Mouse (Mus musculus) kidney, postnatal 10 days (tissue): ENCODE results near the gene Ninj1.

ENCODE experiments used
- DNase-seq: peaks from one replicate; pipeline ENCODE4 v3.0.0; 2021; ENCODE audit warnings: mixed read lengths

The Ninj1 gene

DNA sequence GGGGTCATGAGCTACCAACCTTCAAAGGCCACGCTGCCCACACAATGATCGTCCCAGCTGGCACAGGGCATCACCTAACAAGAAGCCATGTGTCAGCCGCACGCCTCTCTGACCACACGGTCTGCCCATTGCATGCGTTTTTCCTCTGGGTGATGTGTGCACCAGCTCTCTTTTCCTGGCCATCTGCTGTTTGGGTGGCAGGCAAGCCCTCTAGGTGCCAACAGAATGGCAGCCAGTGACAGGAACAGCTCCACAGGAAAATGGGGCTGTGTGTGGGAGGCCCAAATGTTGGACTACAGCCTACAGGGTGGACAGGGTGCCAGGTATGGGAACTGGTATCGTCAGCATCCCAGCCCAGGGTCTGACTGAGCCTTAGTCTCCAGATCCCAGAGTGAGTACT, 14.9 kb upstream of the Ninj1 start:
- no peak for DNase-seq

DNA sequence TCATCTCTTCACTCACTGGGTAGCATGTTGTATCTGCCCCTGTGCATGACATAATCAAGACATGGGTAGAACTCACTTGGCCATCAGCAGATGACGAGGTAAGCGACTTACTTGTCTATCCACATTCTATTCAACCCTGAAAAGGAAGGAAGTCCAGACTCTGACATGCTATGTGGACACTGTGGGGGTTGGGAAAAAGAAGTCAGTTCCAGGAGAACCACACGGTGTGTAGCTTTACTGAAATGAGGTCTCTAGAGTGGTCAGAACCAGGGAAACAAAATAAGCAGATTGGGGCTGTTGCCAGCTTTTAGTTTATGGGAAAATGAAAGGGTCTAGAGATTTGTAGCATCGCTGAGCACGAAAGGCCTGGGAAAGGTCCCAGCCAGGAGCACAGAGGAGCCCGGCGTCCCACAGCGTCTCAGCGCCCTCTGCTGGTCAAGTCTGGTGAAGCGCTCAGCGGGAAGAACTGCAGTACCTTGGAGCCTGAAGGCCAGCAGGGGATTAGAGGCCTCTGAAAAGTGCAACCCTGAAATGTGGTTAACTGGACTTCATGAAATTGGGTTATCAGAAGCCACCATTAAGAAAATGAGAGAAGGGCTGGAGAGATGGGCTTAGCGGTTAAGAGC, 14.2 kb upstream of the Ninj1 start:
- peak; percentile 96 for DNase-seq

DNA sequence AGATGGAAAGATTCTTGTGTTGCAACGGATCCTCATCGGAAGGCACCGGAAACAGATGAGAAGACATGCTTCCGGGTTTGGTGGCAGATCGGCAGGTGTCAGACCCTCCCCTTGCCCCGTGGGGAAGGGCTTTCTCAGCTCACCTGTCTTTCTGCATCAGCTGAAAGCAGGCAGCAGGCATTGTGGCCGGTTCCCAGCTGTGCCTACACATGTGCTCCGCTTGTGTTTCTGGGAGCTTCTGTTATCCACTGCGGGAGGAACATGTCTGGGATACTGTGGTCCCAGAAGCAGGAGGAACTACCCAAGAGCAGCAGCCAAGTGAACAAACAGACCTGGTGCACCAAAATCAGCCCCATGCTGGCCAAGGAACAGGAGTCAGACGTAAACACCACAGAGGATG, 11.8 kb upstream of the Ninj1 start:
- DNase-seq = no peak

DNA sequence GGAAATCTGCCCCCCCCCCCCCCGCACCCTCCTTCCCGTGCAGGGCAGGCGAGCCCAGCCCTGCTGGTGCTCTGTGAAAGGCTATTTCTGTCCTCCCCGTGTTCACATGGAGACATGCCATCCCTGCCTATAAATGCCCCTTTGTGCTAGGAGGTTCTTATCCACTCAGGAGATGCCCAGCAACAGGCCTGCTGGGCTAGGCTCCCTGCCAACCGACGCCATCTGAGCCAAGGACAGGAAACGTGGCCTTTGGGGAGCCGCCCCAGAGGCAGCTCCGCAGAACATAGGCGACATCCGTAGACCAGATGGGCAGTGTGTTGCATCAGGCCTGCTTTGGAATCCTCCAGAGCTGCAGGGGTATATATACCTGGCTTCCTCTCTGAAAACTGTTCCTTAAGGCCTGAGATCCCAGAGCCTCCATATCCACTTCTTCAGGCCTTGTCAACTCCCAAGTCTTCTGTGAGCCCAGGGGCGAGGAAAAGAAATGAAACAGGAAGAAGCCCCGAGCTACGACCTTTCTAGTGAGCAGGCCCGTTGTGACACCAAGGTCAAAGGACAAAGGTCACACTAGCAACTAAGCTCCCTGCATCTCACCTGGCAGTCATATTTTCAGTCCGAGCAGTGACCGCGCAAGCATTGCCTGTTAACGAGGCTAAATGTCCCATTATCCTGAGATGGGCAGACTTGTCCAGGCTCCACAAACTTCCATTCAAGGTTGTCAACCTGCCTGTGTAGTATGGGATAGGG, 8.3 kb upstream of the Ninj1 start:
- peak; percentile 72 for DNase-seq

DNA sequence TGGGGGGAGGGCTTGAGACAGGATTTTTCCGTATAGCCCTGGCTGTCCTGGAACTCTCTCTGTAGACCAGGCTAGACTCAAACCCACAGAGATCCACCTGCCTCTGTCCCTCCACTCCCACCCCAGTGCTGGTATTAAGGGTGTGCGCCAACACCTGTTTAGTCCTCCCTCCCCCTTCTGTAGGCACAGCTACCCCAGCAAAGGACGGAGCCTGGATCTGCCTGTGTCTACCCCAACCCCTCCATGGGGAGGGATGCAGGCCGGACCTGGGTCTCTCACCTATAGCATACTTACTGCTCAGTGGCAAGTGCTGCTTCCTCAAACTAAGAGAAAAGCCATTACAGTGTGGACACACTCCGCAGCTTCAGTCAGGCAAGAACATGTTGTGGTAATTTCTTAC, 7.0 kb upstream of the Ninj1 start:
- DNase-seq = no peak

DNA sequence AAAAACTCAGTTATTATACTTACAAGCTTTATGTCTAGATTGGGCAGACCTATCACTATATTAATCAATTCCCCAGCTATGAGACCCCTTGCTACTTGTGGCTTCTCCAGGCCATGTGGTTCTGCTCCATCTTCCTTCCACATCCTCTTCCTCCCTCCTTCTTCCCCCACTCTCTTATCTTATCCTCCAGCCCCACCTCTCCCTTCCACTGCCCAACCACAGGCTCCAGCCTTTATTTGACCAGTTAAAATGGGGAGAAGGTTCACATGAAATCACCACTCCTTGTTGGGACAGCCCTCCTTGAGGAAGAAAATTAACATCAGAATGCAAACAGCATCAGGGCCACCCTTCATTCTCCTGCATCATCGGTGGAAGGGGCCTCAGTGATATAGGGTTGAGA, 6.6 kb upstream of the Ninj1 start:
- DNase-seq = no peak

DNA sequence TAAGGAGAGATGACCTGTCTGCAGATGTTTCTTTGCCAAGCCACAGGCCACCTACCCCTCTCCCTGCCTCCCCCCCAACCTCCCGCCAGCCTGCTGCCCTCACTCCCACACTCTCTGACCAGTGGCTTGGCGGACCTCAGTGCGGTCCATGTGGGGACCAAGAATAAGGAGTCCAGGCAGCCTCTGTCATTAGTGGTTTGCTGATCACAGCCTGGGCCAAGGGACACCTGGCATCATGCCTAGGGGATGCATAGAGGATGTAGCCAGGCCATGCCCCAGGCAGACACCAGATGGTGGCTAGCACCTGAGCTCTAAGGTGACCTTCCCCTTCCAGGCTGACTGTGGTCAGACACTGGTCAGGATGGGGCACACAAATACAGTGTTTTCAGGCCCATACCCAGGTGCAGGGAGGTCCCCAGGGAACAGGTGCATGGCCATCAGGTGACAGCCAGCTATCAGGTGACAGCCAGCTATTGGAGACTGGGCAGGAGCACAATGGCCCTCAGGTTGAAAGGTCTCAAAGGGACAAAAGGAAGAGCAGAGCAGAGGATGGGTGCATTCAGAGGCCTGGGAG, 5.8 kb upstream of the Ninj1 start:
- no peak for DNase-seq

DNA sequence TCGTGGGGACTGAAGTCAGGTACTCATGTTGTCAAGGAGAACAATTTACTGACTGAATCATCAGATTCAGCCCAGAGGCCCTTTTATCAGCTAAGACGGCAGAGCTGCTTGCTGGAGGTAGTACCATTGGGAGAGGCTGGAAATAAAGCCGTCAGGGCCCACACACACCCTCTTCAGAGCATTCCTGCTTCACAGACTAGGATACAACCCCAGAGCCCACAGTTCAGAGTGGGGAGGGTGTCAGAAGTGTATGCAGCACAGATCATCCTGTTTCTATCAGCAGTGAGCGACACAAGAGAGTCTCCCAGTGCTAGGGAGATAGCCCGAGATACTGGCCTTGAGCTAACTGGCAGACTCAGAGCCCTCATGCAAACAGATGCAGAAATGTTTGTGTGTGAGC, 4.1 kb upstream of the Ninj1 start:
- DNase-seq = no peak

DNA sequence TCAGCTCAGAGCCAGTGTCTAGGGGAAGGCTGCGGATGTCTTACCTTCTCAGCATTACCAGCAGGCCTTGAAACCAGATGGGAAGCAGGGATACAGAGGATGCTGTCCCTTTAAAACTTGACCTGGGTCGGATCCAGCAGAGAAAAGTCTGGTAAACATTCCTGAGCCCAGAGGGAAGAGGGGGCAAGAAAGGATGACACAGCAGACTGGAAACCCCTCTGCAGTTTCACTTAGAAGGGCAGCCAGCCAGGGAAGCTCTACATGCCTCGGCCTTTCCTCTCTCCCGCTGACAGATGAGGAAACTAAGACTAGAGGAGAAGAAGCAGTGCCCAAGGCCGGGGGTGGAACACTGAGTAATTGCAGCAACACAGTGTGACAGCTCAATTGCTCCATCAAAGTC, 3.6 kb upstream of the Ninj1 start:
- peak; percentile 48 for DNase-seq

DNA sequence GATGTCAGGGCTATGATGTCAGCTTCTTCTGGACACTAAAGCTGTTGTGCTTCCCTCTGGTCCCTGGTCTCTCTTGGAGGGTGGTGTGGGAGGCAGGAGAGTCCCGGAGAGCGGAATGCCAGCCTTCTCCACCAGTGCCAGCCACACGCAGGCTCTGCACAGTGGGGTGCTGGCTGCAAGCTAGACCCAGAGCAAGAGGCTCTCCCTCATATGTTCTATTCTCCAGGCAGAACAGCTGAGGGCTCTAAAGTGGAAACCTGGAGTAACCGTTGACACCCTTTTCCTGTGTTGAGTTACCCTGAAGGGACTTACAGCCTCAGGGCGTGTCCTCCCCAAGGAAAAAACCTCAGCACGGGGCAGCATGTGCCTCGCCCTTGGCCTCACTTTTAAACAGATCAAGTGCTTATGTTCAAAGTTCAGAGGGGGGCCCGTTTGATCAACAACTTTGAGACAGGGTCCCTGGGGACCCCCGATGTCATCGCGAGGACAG, 442 bp upstream of the Ninj1 start:
- DNase-seq = no peak

DNA sequence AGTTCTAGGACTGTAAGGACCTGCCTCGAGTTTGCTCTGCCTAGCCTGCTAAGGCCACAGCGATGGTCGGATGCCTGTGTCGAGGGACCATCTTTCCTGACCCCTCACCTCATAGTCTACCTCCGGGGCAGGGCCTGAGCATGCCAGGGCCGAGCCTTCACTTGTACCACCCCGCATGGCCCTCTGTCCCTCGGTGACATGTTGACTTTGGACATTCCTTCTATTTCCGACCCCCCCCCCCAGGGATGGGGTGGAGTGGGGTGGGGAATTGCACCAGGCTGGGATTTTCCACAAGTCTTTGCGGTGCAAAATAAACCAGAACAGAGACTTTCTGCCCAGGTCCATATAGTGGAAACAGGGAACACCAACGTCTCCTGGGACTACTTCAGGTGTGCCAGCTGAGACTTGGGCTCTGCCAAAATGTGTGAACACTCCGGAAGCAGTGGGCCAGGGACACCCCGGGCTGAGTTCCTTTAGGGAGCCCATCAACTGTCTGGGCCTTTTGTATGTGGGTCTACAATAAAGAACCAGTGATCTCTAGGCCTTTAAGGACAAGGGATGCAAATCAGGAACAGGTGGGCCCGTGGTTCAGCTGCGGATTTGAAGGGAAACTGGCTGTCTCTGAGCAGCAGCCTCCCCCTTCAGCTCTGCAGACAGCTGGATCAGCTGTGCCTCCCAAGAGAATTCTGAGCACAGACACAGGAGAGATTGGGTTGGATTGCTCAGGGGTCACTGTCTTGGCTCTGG, 1.1 kb downstream of the Ninj1 start:
- DNase-seq = peak; percentile 61

DNA sequence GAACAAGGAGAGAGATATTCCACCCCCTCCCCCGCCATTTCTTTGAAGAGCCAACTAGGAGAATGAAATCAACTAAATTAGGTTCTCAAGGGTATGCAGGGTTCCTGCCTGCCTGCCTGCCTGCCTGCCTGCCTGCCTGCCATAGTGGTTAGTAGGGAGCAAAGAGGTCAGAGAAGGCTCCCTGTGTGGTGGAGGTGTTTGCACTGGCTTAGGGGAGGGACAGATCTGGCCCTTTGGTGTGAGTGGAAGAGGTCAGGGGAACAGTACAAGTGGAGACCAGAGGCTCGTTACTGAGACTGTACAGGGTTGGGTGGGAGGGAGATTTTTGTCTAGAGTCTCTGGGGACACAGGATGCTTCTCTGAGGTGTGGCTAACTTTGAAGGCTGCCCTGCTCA, 1.7 kb downstream of the Ninj1 start:
- no peak for DNase-seq

DNA sequence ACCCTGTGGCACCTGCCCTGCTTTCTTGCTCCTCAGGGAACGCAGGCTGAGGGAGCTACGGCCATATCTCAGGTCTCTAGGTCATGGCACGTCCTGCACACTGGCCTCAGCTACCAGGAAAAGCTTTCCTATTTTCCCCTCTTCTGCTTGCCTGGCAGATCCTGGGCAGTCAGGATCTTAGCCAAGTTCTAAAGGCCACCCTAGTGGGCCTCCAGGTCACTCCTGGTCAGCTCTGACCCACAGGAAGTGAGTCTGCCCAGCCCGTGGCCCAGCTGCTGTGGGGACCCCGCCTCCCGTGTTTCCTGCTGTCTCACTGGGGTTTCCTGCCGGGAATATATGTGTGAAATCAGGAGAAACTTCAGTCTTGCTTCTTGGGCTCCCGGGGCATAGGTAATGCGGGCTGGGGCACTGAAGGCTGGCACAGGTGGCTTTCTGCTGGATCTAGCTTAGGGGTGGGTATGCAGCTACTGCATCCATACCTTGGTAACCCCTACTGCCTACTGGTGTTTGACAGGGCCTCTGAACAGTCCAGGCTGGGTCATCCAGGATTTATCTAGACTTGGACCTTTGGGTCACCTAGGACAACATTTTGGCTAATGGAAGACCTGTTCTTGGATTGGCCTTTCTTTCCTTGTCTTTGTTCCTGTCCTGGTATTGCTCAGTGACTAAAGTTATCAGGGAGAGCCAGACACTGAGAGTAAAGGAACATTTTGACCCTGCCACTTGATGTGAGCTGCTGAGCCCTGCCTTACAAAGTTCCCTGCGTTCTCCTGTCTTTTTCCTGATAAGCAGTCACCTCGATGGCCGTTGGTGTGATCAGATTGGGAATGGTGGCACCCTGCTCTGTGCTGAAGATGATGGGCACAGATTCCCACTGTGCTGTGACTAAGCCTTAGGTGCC, 2.9 kb downstream of the Ninj1 start:
- peak; percentile 84 for DNase-seq

DNA sequence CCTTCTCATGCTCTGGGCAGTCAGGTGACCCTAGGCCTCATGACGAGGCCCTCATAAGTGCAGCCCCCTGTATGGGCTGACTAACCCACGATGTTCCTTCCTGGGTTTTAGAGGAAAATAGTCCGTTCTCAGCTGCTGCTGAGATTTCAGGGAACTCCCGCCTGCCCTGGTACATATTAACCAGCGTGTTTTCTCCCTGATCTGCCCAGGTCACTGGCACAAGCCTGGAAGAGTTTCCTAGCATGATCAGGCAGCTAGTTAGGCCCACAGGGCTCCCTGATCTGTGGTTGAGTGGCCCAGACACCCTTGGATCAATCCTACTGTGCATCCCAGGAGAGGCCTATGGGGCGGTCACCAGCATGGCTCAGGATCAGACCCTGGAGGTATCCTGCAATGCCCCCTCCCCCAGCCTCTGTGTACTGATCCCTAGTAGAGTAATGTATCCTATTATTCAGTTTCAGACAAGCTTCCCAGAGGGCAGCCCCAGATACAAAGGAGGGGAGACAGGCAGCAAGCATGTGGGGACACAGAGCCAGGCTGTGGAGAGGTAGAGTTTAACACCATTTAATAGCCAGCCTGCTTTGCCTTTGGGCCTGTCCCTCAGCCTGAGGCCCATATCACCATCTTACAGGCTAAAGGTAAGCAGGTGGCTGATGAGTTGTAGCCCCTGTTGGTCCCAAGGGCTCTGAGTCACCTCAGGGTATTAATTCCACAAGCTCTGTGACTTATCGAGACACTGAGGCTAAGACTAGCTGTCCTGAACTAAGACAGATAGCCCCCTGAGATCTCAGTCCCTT, 3.8 kb downstream of the Ninj1 start:
- DNase-seq = peak; percentile 67

DNA sequence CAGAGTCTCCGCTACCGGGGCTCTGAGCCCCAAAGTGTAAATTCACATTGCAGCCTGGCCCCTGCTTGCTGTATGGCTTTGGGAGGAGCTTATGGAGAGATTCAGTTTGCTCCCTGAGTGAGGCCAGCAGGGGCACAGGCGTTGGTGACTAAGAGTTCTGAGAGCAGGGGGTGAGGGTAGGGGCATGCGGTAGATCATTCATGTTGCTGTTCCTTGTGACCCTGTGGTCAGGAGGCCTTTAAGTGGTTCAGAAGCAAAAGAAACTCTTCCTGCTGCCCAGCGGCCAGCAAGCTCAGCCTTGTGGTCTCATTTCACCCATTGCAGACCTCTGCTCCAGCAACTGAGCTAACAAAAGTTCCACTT, 4.4 kb downstream of the Ninj1 start:
- DNase-seq = no peak

DNA sequence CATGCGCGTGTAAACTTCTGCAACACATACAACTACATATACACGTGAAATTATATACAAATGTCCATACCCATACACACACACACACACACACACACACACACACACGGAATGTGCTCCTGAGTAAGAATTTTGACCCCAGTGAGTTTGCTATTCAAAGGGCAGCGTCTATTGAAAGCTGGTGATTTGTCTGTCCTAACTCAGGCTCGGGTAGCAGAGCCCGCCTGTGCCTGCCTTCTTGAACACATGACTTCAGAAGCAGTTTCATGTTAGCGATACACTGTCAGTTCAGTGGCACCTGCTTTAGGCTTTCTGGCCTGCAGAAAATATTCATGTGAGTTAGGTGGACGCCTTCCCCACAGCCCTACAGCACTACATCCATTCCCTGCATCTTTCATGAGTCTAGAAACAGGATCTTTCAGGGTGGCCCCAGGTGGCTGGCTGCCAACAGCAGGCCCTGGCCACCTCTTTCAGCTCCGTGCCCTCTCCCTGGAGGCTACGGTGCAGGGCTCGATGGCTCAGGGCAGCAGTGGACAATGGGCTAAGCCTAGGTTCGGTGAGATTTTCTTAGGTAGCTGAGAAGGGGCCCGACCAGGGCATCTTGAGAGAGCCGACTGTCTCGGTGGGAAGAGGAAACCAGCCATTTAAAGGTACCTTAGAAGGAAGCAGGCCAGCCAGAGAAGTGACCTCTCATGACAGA, 5.0 kb downstream of the Ninj1 start:
- DNase-seq = peak; percentile 50

DNA sequence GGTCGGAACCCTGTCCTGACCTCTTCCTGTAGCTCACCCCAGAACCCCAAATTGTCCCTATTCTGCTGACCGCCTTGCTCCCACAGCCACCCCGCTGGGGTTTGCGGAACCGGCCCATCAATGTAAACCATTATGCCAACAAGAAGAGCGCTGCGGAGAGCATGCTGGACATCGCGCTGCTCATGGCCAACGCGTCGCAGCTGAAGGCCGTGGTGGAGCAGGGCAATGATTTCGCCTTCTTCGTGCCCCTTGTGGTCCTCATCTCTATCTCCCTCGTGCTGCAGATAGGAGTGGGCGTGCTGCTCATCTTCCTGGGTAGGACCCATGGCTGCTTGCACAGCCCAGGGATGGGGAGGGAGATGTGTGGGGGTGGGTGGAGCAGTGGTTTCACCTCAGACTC, 6.4 kb downstream of the Ninj1 start:
- DNase-seq = no peak

DNA sequence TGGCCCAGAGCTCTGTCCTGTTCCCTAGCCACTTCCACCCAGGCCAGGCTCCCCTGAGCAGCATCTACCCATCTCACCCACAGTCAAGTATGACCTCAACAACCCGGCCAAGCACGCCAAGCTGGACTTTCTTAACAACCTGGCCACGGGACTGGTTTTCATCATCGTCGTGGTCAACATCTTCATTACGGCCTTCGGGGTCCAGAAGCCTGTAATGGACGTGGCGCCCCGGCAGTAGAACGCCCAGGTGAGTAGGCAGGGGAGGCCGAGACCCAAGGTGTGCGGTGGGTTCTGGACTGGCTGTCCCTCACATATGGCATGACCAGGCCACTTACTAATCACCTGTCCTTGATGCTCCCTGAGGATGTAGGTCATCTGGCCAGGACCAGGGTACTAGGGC, 7.5 kb downstream of the Ninj1 start:
- no peak for DNase-seq

DNA sequence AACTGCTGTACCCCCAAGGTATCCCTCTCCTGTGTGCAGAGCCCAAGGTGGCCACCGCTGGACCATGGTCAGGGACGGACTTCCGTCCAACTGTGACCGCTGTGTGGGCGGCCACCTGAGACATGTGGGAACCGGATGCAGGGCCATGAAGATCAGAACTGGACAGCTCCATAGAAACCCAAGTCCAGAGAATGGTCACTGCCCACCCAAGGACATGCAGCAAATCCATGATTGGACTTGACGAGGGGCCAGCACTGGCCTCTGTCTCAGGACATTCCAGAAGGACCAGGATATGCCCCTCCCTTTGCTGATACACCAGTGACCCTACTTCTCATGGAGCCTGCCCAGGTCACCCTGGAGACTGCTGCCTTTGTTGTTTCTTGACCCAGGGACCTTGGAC, 8.4 kb downstream of the Ninj1 start:
- DNase-seq = no peak

DNA sequence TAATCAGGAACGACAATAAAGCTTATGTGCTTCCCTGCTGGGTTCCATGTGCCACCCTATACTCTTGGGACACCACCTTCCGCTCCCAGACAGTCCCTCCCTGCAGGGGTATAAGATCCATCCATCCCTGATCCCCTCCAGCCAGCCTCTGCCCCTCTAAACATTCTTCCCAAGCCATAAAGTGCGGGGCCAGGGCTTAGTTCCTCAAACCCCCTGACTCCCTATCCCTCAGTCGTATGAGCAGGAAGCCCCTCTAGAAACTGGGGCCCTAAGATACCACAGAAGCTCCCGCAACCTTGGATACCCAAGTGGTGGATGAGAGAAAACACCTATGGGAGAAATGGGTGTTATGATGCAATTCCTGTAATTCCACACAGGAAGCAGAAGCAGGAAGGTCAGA, 8.9 kb downstream of the Ninj1 start:
- no peak for DNase-seq

DNA sequence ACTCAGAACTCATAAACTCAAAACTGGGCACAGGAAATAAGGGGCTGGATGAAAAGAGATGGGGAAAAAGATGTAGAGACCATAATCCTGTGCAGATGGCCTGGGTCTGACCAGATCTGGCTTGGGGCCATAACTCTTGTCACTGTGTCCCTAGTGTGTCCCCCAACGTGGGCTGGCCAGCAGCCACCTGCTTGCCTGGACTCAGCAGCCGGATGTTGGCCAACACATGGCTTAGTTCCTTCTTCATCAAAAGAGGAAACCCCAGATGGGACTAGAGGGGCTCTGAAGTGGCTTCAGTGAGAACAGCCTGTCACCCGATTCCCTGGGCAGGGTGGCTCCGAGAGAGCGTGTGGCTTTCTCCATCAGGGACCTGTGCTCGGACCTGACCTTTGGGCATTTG, 9.5 kb downstream of the Ninj1 start:
- peak; percentile 51 for DNase-seq
